Mouse (Mus musculus): ENCODE data around the gene Trpc2.

- TF ChIP-seq CTCF (IDR thresholded peaks at IDR 0.05) (no peak), EP300 (IDR thresholded peaks at IDR 0.05) (no peak)
Observed at GRCm38 (mm10) chr7:102066363-102066762, 16.6 kb upstream of the Trpc2 start.
